Mouse (Mus musculus): ENCODE measurements at regions not wholly inside any gene's neighbourhood (a gene's known extent, or its start where the extent isn't known, plus 50 kb on each side); places are given as distances from the start of the nearest gene placed in this dataset.

DNA sequence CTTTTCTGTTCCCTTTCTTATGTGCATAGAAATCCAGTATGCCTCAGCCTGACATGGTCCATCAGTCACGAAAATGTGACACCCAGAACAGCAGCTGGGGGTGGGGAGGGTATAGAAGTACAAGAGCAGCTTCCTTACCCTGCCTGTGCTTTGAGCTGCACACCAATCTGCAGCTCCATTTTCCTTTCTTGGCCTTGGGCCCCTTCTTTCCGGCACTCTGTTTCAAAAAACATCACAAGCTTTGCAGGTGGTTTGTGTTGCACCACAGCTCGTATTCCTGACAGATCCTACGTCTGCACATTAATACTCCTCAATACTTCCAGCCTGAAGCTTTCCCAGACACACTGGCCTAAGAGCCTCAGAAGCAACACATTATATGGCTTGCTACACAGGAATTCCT, 138.1 kb upstream of the Nt5c1b start:
- DNase-seq (ENCODE audit: low read depth, low spot score): no peak

DNA sequence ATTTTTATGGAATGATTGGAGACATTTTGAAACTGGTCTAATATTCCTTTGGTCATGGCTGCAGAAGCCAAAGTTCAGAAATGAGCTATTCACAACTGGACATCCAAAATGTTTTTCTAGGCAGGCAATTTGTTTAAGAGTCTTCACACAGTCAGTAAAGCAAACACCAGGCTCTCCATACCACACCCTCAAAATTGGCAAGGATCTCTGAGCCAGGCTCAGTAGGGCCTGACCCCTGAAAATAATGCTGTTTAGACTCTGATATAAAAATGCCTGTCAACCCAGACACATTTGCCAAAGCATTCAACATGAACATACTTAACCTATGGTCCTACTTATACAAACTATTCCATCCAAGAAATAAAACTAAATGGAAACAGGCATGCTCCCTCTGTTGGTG, 121.7 kb upstream of the Nt5c1b start:
- DNase-seq (ENCODE audit: low read depth, low spot score): no peak

DNA sequence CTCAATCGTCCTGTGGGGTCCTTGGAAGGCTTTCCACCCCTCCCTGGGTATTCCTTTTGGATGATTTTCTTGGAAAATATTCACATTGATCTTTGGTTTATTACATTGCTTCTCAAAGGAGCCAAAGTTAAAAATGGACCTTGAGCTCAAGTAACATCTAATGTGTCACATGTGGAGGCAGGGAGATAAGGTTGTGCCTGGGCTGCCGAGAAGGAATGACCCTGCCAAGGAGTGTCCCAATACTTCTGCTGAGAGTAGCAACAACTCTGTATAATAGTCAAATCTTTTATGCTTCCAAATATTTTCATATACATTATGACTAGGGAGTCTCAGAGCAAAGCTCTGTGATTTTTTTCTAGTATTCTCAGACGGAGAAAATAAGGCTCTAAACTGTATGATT, 113.4 kb upstream of the Nt5c1b start:
- DNase-seq (ENCODE audit: low read depth, low spot score): no peak

DNA sequence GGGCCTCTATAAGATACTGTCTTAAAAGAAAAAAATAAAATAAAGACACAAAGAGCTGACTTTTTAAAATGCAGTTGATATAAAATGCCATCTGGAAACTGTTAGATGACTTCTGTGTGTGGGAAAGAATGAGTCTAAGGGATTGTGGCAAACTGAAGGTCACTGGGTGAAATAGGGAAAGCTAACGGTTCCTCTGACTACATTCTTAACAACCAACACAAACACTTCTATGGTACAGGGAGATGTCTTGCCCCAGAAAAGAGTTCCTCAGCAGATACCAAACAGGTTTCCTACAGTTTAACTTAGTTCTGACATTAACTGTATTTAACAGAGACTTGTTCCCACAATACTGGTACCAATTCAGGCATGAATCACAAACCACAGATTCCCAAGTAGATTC, 103.6 kb upstream of the Nt5c1b start:
- no peak for DNase-seq (ENCODE audit: low read depth, low spot score)

DNA sequence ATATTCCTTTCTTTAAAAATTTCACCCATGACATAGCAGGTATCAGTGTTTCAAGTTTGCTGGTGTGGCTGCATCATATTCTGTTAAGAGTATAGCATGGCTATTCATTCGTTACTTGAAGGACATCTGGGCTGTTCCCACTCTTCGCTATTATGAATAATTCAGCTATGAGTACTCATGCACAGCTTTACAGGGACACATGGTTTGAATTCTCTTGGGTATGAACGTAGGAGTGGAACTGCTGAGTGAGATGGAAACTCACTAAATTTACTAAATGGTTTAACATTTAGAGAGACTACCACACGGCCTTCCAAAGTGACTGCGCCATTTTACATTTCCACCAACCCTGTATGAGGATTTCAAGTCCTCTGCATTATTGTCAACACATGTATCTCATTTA, 97.7 kb upstream of the Nt5c1b start:
- DNase-seq (ENCODE audit: low read depth, low spot score): no peak

DNA sequence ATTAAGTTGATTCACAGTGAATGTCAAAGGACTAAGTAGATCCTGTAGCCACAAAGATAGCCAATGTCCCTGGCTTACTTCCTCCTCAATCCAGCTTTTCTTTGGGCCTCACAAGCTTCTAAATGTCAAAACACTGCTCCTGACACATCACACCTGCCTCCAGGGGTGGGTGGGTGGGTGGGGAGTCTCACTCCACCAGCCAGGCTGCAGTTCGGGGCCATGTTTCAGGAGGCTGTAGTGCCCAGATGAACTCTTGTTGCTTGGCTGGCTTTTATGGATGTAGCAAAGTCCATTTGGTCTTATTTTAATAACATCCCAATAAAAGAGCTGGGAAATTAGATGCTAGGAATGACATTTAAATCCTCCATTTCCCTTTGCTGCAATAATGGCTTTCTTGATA, 94.5 kb upstream of the Nt5c1b start:
- DNase-seq (ENCODE audit: low read depth, low spot score): no peak

DNA sequence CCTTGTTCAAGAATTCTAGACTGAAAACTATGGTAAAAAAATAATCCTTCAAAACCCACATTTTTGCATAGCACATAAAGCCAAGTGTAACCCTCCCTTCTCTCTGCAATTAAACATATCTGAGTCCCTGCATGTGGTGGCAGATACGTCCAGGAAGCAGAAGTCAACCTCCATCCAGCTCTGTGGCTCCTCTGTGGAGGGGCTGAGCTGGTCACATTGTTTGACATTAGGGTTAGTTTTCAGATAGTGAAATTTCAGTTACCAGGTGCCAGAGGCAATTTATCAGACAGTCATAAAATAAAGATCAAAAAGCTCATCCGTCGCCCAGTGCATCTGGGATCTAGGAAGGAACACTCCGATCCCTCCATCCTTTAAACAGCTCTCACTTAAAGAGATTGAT, 77.1 kb upstream of the Nt5c1b start:
- no peak for DNase-seq (ENCODE audit: low read depth, low spot score)

DNA sequence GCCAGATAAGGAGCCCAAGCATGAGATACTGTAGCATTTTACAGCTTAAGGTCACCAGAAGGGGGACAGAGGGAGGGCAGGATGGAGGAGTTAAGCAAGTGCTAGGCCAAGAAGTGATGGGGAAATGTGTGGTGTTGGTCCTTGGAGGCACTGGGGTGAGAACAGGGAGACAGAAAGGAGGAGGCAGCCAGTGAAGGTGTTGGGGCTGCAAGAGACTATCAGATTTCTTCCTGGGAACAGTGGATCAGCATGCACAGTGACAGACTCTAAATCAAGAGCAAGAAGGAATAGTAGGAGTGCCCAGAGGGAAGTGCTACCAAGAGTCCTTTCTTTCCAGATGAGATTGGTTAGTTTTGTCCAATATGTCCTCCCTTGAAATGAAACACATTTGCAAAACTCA, 63.8 kb upstream of the Nt5c1b start:
- no peak for DNase-seq (ENCODE audit: low read depth, low spot score)
